Mouse (Mus musculus): ENCODE data around the gene Psmb8.
A peak's percentile ranks its signal among the peaks of the same experiment; 100 is the strongest.

The Psmb8 gene

DNA sequence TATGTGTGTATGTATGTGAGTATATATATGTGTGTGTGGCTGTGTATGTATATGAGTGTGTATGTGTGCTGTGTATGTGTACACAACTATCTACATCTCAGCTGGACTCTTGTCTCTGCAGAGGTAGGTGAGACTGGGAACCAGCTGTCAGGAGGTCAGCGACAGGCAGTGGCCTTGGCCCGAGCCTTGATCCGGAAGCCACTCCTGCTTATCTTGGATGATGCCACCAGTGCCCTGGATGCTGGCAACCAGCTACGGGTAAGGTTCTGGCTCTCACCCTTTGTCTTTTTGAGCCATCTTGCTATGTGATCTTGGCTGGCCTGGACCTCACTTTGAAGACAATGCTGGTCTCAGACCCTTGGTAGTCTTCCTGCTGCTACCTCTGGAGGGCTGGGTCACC lies 2.8 kb upstream of the Psmb8 start:
- DNase-seq = no peak

DNA sequence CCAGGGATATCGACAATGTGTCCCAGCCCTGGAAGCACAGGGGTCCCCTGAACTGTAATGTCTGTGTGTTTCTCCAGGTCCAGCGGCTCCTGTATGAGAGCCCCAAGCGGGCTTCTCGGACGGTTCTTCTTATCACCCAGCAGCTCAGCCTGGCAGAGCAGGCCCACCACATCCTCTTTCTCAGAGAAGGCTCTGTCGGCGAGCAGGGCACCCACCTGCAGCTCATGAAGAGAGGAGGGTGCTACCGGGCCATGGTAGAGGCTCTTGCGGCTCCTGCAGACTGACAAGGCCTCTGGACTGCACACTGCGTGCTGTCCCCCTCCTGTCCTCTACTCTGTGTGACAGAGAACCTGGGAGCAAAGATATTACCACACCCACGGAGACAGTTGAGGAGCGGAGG lies 1.0 kb upstream of the Psmb8 start:
- no peak for DNase-seq

DNA sequence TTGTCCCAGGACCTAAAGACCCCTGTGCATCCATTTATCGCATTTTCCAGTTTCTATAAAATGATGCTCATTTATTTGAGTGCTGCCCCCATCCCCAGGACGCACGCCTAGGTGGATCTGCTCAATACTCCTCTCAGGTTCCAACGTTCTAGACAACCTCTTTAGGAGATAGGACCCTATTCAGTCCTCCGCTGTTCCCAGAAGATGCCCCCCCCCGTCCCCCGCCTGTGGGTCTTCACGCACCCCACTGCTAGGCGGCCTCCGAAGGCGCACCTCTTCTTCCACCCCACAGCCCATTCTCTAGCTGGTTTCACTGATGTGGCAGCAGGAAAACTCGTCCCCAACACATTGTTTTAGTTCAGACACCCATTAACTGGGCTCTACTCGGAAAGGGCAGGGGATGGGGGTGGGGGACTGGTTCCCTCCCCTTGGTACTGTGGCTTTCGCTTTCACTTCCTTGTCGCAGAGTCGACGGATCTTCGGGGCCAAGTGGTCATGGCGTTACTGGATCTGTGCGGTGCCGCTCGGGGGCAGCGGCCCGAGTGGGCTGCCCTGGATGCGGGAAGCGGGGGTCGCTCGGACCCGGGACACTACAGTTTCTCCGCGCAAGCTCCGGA lies 491 bp downstream of the Psmb8 start:
- no peak for DNase-seq

DNA sequence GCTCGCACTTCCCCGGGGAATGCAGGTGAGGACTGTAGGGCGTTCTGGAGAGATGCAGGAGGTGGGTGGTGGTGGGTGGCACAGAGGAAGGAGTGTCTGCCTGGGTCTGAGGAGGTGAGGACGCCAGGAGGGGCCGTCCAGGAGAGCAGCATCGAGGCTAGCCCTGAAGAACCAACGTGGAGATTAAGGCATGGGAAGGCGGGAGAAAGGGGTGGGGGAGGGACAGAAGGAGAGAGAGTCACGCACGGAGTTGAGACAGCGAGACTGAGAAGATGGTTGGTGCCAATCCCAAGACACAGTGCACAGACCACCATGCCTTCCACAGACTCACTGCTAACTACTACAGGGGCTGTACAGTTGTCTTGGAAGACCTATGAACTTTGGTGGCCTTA lies 996 bp downstream of the Psmb8 start:
- no peak for DNase-seq

DNA sequence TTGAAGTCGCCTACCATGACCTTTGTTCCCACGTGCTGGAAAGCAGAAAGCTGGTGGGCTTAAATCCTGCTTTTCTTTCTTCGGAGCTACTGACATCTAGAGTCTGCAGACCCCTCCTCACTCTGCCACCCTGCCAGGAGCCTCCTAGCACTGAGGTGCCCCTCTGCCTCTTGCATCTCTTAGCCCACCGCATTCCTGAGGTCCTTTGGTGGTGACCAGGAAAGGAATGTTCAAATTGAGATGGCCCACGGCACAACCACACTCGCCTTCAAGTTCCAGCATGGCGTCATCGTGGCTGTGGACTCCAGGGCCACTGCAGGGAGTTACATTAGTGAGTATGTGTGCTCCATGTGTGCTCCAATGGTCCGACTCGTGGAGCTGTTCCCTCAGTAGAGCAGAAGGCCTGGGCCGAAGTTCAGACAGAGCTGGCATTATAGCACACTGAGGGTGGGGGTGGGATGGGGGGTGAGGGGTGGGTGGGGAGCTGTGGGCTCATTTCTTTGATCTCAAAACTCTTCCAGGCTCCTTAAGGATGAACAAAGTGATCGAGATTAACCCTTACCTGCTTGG lies 1.6 kb downstream of the Psmb8 start:
- no peak for DNase-seq

DNA sequence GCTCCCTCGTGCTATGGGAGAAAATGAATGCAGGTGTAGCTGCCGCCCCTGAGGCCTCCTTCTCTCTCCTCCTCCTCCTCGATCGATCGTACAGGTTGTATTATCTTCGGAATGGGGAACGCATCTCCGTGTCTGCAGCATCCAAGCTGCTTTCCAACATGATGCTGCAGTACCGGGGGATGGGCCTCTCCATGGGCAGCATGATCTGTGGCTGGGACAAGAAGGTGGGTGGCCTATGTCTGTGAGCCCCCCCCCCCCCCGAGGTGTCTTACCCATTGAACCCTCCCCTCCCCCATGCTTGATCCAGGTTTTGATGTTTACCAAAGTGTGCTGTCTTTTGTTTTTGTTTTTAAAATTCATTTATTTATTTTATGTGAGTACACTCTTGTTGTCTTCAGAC lies 2.5 kb downstream of the Psmb8 start:
- DNase-seq = no peak

DNA sequence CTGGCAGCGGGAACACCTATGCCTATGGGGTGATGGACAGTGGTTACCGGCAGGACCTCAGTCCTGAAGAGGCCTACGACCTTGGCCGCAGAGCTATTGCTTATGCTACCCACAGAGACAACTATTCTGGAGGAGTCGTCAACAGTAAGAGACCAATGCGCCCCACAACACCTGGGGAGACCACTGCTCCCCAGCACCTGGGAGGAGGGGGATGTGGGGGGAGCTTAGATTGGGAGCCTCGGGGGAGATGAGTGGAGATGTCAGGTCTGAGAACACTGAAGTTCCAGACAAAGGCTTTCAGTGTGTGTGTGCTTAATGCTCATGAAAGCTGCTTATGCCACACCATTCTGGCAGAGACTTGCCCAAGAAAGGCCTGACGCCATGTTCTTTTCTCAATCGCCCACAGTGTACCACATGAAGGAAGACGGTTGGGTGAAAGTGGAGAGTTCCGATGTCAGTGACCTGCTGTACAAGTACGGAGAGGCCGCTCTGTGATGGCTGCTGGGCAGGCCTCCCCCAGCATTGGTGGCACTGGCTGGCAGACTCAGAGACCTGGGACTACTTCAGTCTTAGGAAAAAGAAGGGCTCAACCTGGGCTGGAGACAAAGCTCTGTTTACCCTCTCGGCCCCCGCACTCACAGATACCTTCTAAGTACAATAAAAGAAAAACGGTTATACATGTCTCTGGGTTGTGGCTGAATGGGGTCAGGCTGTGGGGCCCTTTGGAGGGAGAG lies 3.4 kb downstream of the Psmb8 start:
- no peak for DNase-seq

DNA sequence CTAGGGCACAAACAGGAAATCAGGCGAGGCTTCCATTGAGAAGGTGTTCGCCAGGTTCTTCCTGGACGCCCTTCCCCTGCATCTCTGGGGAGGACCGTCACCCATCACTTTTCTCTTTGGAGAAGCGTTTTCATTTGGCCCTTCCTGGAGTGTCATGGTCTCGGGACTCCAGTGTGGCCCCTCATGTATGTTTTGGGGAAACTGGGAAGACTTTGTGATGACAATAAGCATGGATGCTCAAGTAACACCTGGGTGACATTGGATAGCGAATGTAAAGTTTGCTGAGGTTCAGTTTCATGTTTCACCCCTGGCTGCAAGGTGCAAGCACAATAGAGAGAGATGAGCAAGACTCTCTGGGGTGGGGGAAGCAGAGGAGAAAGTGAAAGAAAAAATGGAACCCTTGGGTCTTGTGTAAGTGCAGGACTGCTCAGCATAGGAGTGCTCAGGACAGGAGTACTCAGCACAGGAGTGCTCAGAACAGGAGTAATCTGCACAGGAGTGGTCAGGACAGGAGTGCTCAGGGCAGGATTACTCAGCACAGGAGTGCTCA lies 4.1 kb downstream of the Psmb8 start:
- DNase-seq = no peak

DNA sequence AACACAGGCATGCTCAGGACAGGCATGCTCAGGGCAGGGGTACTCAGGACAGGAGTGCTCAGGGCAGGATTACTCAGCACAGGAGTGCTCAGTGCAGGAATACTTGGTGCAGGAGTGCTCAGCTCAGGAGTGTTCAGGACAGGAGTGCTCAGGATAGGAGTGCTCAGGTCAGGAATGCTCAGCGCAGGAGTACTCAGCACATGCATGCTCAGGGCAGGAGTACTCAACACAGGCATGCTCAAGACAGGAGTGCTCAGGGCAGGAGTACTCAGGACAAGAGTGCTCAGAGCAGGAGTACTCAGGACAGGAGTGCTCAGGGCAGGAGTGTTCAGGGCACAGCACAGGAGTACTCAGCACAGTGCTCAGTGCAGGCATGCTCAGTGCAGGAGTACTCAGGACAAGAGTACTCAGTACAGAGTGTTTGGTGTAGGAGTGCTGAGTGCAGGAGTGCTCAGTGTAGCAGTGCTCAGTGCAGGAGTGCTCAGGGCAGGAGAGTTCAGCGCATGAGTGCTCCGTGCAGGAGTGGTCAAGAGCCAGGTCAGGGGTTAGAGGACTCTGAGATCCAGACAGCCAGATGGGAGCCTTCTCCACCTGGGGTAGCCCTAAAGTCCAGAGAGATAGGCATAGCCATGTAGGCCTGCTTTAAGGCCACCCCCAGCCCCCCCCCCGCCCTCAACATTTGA lies 5.4 kb downstream of the Psmb8 start:
- no peak for DNase-seq

DNA sequence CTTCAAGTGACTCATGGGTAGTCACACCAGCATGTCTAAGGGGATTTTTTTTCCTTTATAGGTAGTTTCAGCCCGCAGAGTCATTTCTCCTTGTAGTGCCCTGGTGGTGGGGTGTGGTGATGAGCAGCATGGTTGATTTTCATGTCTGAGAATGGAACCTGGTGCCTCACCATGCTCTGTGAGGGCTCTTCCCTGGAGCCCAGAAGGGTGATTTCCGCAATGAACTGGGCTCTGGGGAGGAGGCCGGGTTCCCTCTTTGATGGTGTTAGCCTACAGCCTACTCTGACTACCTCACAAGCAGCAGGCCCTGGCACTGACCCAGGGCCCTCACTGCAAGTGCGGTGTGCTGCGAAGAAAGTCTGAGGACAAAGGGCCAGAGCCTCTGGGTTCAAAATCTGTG lies 5.9 kb downstream of the Psmb8 start, which contains the start of gene Tap2:
Gene Tap2 (plus strand): TSS at position 84 of the 400 bp plus-strand sequence.
- DNase-seq = no peak

DNA sequence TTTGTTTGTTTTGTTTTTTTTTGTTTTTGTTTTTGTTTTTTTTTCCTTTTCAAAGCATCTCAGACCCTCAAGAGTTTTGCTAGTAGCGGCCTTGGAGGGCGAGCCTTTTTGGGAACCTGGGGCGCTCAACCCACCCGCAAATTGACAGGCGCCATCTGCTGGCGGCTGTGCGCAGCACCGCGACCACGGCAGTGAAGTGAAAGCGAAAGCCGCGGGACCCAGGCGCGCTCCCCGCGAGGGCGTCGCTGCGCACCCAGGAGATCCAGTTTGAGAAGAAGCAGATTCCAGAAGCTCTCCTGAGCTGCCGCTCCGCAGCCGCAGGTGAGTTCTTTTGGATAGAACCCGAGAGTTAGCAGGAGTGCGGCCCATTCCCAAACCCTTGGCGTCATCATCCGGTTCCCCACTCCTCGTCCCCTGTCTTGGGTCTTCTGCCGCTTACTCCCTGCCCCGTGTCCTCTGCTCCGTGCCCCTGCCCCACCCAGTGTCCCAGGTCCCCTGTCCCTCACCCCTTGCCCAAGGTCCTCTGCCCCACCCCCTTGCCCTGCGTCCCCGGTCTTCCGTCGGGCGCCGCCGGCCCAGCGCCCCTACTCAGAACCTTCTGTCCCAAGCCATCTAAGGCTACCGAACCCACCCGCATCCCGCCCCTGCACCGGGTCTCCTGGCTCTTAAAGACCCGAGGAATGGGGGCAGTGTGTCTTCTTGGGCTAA lies 6.9 kb downstream of the Psmb8 start:
- DNase-seq = peak; percentile 83 to 88

DNA sequence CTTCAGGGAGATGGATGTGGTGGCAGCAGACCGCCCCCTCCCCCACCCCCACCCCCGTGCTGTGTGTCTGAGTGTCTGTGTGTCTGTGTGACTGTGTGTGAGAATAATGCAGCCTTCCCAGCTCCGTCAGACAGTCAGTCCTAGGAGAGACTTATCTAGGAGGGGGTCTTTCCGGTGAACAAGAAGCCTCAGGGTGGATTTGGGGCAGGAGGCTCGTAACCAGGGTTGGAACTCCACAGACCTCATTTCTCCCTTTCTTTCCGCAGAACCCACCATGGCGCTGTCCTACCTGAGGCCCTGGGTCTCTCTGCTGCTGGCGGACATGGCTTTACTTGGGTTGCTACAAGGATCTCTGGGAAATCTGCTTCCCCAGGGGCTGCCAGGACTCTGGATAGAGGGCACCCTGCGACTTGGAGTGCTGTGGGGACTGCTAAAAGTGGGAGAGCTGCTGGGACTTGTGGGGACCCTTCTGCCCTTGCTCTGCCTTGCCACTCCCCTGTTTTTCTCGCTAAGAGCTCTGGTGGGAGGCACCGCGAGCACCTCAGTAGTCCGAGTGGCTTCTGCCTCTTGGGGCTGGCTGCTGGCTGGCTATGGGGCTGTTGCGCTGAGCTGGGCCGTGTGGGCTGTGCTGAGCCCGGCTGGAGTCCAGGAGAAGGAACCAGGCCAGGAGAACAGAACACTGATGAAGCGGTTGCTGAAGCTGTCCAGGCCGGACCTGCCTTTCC lies 7.7 kb downstream of the Psmb8 start:
- peak; percentile 25 to 33 for DNase-seq

DNA sequence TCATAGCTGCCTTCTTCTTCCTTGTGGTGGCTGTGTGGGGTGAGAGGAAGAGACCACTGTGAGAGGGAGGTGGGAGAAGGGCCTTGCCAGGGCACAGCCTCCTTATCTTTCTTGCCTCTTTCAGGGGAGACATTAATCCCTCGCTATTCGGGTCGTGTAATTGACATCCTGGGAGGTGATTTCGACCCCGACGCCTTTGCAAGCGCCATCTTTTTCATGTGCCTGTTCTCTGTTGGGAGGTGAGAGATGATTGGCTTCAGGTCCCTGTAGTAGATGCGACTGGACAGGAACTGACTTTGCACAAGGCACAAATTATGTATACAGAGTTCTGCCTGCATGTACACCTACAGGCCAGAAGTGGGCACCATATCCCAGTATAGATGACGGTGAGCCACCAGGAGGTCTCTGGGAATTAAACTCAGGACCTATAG lies 8.2 kb downstream of the Psmb8 start:
- DNase-seq = peak; percentile 26 to 27

DNA sequence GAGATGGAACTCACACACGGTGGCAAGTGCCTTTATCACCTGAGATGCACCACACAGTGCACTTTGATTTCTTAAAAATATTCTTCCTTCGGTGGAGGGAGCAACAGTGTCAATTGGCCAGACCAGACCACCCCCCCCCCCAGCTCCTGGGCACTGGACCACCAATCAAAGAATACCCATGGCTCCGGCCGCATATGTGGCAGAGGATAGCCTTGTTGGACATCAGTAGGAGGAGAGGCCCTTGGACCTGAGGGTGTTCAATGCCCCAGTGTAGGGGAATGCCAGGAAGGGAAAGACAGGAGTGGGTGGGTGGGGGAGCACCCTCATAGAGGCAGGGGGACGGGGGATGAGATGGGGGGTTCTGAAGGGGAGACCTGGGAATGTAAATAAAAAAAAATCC lies 9.2 kb downstream of the Psmb8 start:
- no peak for DNase-seq

DNA sequence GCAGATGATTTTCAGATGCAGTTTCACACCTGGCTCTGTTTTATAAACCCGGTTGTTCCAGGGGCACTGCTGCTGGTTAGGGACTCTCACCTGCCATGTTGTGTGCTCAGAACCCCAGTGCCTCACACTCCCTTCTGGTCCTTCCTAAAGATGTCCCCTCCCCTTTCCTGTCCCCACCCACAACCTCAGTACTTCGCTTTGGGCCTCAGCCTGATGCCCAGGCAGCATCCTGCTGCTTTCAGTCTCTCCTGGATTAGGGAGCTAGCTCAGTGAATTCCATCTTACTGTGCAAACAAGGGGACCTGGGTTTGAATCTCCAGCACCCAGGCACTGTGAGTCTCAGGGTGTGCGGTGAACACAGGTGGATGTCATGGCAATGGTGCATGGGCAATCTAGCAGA lies 9.9 kb downstream of the Psmb8 start:
- no peak for DNase-seq

DNA sequence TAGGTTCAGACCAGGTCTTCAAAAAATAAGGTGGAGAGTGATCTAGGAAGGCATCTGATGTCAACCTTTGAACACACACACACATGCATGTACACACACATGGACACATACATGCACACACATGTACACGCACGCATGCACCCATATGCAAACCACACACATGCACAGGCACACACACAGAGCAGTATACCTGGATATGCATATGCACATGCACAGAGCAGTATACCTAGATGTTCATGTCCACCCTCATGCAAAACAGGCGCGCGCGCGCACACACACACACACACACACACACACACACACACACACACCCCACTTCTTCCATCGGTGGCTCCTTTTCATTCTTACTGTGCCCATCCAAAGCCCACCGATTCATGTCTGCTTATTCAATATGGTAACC lies 10.3 kb downstream of the Psmb8 start:
- no peak for DNase-seq

DNA sequence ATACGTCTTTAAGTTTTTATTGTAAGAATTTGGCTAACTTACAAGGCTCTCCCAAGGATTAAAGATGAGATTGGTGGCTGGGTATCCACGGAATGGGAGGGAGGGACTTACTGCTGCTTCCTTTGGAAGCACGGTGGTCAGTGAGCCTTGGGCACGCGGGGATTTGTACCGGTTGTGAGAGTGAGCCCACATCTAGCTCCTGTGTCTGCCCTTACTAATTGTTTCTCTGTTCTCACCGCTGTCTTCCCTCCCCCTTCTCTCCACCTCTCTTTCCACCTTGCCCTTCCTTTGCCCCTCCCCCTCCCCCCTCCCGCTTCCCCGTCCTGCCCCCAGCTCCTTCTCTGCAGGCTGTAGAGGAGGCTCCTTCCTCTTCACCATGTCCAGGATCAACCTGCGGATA lies 10.9 kb downstream of the Psmb8 start:
- no peak for DNase-seq

DNA sequence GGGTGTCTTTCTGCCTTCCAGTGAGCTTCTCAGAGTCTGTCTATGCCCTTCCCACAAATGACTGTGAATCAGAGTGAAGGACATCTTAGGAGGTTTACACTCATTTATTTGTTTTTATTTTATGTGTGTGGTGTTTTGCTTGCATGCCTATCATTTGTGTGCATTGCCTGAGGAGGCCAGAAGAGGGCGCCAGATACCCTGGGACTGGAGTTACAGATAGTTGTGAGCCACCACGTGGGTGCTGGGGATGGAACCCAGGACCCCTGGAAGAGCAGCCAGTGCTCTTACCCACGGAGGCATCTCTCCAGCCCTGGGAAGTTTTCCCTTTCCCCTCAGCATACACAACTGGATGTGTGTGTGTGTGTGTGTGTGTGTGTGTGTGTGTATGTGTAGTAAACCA lies 12.2 kb downstream of the Psmb8 start:
- no peak for DNase-seq

DNA sequence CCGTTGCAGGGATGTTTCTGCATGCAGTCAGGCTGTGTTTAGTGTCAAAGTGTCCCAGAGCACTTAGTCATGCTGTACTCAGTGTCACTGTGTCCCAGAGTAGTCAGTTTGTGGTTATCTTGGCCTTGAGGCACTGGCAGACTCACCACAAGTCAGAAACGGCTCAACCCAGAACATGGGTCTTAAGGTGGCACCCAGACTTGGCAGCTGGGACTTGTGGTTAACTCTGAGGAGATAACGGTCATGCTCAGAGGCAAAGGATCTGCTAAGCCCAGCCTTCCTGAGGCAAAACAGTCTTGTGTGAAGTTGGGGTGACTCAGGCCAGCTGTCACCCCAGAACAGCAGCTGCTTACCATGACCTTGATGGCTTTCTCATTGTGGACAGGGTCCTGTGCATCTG lies 13.1 kb downstream of the Psmb8 start:
- DNase-seq = no peak

DNA sequence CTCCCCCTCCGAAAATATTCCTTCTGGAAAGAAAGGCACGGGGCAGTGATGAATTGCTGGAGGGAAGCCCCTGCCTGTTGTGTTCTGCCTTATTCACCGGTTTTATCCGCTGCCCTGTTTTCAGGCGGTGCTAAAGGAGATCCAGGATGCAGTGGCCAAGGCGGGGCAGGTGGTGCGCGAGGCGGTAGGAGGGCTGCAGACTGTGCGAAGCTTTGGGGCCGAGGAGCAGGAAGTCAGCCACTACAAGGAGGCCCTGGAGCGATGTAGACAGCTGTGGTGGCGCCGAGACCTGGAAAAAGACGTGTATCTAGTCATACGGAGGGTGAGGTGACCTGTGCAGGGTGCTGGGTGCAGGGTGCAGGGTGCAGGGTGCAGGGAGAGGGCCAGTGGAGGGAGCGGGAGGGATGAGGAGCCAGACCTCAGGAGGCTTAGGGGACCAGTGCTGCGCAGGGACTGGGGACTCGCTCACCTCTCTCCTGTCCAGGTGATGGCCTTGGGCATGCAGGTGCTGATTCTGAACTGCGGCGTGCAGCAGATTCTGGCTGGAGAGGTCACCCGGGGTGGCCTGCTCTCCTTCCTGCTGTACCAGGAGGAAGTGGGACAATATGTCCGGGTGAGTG lies 14.3 kb downstream of the Psmb8 start:
- DNase-seq = no peak

DNA sequence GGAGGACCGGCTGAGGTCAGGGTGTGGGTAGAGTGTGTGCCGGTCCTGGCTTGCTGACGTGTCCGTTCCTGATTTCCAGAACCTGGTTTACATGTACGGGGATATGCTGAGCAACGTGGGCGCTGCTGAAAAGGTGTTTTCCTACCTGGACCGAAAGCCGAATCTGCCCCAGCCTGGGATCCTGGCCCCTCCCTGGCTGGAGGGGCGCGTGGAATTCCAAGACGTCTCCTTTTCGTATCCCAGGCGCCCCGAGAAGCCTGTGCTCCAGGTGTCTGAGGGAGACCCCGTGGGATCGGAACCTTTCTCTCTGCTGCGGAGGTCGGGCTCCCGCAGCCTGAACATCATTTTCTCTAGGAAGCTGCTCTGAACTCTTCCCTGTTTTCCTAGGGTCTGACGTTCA lies 16.4 kb downstream of the Psmb8 start:
- no peak for DNase-seq

DNA sequence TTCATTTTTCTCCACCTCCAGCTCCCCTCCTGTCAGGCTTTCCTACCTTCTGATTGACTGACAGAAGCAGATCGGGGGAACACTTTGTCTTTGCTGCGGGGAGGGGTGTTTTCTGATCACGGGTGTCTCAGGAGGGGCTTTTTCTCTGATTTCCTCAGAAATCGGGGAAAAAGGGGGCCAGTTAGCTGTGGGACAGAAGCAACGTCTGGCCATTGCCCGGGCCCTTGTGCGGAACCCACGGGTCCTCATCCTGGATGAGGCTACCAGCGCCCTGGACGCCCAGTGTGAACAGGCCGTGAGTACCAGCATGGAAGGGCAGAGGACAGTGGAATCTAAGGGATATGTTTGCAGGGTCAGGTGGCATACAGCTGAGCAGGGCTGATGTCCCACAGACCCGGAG lies 17.7 kb downstream of the Psmb8 start:
- DNase-seq = no peak

Data from cerebellum, adult 18-20 months (tissue).